Mouse (Mus musculus) intestine, embryonic 14.5 days (tissue): ENCODE results near the gene Emid1. TPM values are rescaled to one million over a fixed set of nuclear protein-coding genes. Genes with fewer than 3 reads are reported as not detected.
A peak's percentile ranks its signal among the peaks of the same experiment; 100 is the strongest.

ENCODE experiments used
- ATAC-seq: fragments of 200-750 bp; cut with Nextera tagmentation; replicated peaks from 2 replicates; pipeline ENCODE4 v1.8.0; 2017; ENCODE audit warnings: low read depth, moderate number of reproducible peaks, moderate TSS enrichment, moderate library complexity; ENCODE audit not compliant: low FRiP score, low TSS enrichment
- DNase-seq: peaks from one replicate; pipeline ENCODE4 v3.0.0-alpha.2; 2018; ENCODE audit warnings: low spot score
- H3K27ac ChIP-seq: fragments of 300-500 bp; sonication (generic); 2 replicates; pipeline ENCODE4 v1.5.1; 2014; ENCODE audit warnings: low read depth, mild to moderate bottlenecking, control low read depth
- H3K27me3 ChIP-seq: fragments of 300-500 bp; sonication (generic); replicated peaks from 2 replicates; pipeline ENCODE4 v1.6.1; 2014; ENCODE audit warnings: low read length, control low read depth; ENCODE audit not compliant: control insufficient read depth, insufficient read depth
- H3K36me3 ChIP-seq: fragments of 300-500 bp; sonication (generic); 2 replicates; pipeline ENCODE4 v1.6.1; 2014; ENCODE audit warnings: low read length, control low read depth; ENCODE audit not compliant: control insufficient read depth, insufficient read depth
- H3K4me1 ChIP-seq: fragments of 300-500 bp; sonication (generic); replicated peaks from 2 replicates; pipeline ENCODE4 v1.6.1; 2014; ENCODE audit warnings: low read length, control low read depth, mixed read lengths; ENCODE audit not compliant: control insufficient read depth, insufficient read depth
- H3K4me2 ChIP-seq: fragments of 300-500 bp; sonication (generic); 2 replicates; pipeline ENCODE4 v1.6.1; 2014; ENCODE audit warnings: low read length
- H3K4me3 ChIP-seq: fragments of 300-500 bp; sonication (generic); 2 replicates; pipeline ENCODE4 v1.5.1; 2014; ENCODE audit warnings: low read depth, low read length, control low read depth, mixed read lengths
- H3K9ac ChIP-seq: fragments of 300-500 bp; sonication (generic); 2 replicates; pipeline ENCODE4 v1.6.1; 2014; ENCODE audit warnings: mild to moderate bottlenecking, low read length
- H3K9me3 ChIP-seq: fragments of 300-500 bp; sonication (generic); 2 replicates; pipeline ENCODE4 v1.6.1; 2016; ENCODE audit warnings: low read length, control low read depth; ENCODE audit not compliant: control insufficient read depth
- WGBS: fragments of 180-500 bp; shearing (Covaris S2); extraction: QIAGEN DNeasy Blood & Tissue Kit; methylation state at CpG from one replicate; pipeline ENCODE4 v1.1.7; 2014; 5-methylcytosine and 5-hydroxymethylcytosine counted together
- polyA plus RNA-seq: library from polyadenylated mRNA; unstranded; fragments of >200 nt; fragmentation: Nextera tagmentation; extraction: Ambion mirVana; gene quantifications from 2 replicates; pipeline ENCODE4 v1.2.1, GENCODE M21; 2014

Emid1 gene
- polyA plus RNA-seq, 1 experiment from 2014 or later = 88.5 TPM

- no peaks in the 10 kb centered on the region for H3K27me3 ChIP-seq
- H3K4me2 ChIP-seq = no peak overlapping the region
- H3K4me3 ChIP-seq = no peak overlapping the region
- H3K36me3 ChIP-seq = 0 out of 2 replicates have a peak, but pooled peaks cover 4% of the 10 kb centered on the region
- ATAC-seq (peak; percentile 67), DNase-seq (peak; percentile 96)
- no peak overlapping the region for H3K27ac ChIP-seq
- no peak overlapping the region for H3K9ac ChIP-seq
- H3K9me3 ChIP-seq = no peaks in the 10 kb centered on the region
- no peaks in the 10 kb centered on the region for H3K4me1 ChIP-seq
- 26% methylated on average over 13 of the region's 13 CpGs for WGBS
Observed at GRCm38 (mm10) chr11:5114931-5115581, 37.0 kb downstream of the Emid1 start.

- Histone ChIP-seq H3K36me3 (0 out of 2 replicates have a peak, but pooled peaks cover 4% of the 10 kb centered on the region), H3K4me2 (no peak overlapping the region), H3K4me3 (no peak overlapping the region), H3K27me3 (no peaks in the 10 kb centered on the region), H3K4me1 (no peaks in the 10 kb centered on the region), H3K9me3 (no peaks in the 10 kb centered on the region), H3K9ac (no peak overlapping the region), H3K27ac (no peak overlapping the region)
- no peak for ATAC-seq
- WGBS = 80% methylated on average over 7 of the region's 7 CpGs
- no peak for DNase-seq
Observed at GRCm38 (mm10) chr11:5113645-5114044, 38.4 kb downstream of the Emid1 start.

GRCm38 (mm10) chr11:5109441-5109840 is 42.6 kb downstream of the Emid1 start:
- no peak overlapping the region for H3K9ac ChIP-seq
- ATAC-seq (no peak), DNase-seq (no peak)
- no peak overlapping the region for H3K27ac ChIP-seq
- no peaks in the 10 kb centered on the region for H3K27me3 ChIP-seq
- WGBS = 67% methylated on average over 8 of the region's 8 CpGs
- H3K9me3 ChIP-seq = no peaks in the 10 kb centered on the region
- H3K36me3 ChIP-seq = peaks cover 11% of the 10 kb centered on the region
- H3K4me3 ChIP-seq = no peak overlapping the region
- H3K4me1 ChIP-seq = no peaks in the 10 kb centered on the region
- no peak overlapping the region for H3K4me2 ChIP-seq

GRCm38 (mm10) chr11:5103986-5104509 is 48.0 kb downstream of the Emid1 start:
- no peak overlapping the region for H3K27ac ChIP-seq
- DNase-seq (no peak), ATAC-seq (no peak)
- H3K4me1 ChIP-seq = peaks cover 10% of the 10 kb centered on the region
- WGBS = 90% methylated on average over 4 of the region's 4 CpGs
- H3K36me3 ChIP-seq = peaks cover 22% of the 10 kb centered on the region
- no peak overlapping the region for H3K4me3 ChIP-seq
- H3K9ac ChIP-seq = no peak overlapping the region
- H3K27me3 ChIP-seq = no peaks in the 10 kb centered on the region
- H3K4me2 ChIP-seq = no peak overlapping the region
- no peaks in the 10 kb centered on the region for H3K9me3 ChIP-seq

GRCm38 (mm10) chr11:5102384-5102783 is 49.7 kb downstream of the Emid1 start:
- Histone ChIP-seq H3K9ac (no peak overlapping the region), H3K27me3 (no peaks in the 10 kb centered on the region), H3K9me3 (no peaks in the 10 kb centered on the region), H3K4me3 (no peak overlapping the region), H3K4me2 (no peak overlapping the region), H3K4me1 (peaks cover 12% of the 10 kb centered on the region), H3K36me3 (peaks cover 22% of the 10 kb centered on the region), H3K27ac (no peak overlapping the region)
- no peak for DNase-seq
- ATAC-seq = no peak
- WGBS = 92% methylated on average over 7 of the region's 7 CpGs

- 81% methylated on average over 6 of the region's 6 CpGs for WGBS
- H3K4me2 ChIP-seq = no peak overlapping the region
Observed at GRCm38 (mm10) chr11:5101641-5102040, 50.4 kb downstream of the Emid1 start.

GRCm38 (mm10) chr11:5100801-5101200 is 51.3 kb downstream of the Emid1 start:
- H3K9me3 ChIP-seq = no peaks in the 10 kb centered on the region
- ATAC-seq (no peak), DNase-seq (no peak)
- peaks cover 22% of the 10 kb centered on the region for H3K36me3 ChIP-seq
- H3K27me3 ChIP-seq = no peaks in the 10 kb centered on the region
- H3K9ac ChIP-seq = no peak overlapping the region
- H3K27ac ChIP-seq = no peak overlapping the region
- H3K4me2 ChIP-seq = peak overlapping the region; percentile 93
- H3K4me1 ChIP-seq = peaks cover 25% of the 10 kb centered on the region
- WGBS = 43% methylated on average over 5 of the region's 5 CpGs
- peak overlapping the region; percentile 99; the same call in 1 of the 2 replicates for H3K4me3 ChIP-seq

More at GRCm38 (mm10) chr11:5101641-5102040, 50.4 kb downstream of the Emid1 start:
- no peak for DNase-seq
- no peak overlapping the region for H3K9ac ChIP-seq
- H3K36me3 ChIP-seq = peaks cover 22% of the 10 kb centered on the region
- H3K27me3 ChIP-seq = no peaks in the 10 kb centered on the region
- no peaks in the 10 kb centered on the region for H3K9me3 ChIP-seq
- H3K4me3 ChIP-seq = no peak overlapping the region
- no peak for ATAC-seq
- H3K4me1 ChIP-seq = peaks cover 19% of the 10 kb centered on the region
- no peak overlapping the region for H3K27ac ChIP-seq

GRCm38 (mm10) chr11:5100283-5100682 is 51.8 kb downstream of the Emid1 start:
- DNase-seq = no peak
- WGBS = under 1% methylated on average over 7 of the region's 7 CpGs
- no peaks in the 10 kb centered on the region for H3K9me3 ChIP-seq
- no peaks in the 10 kb centered on the region for H3K27me3 ChIP-seq
- H3K27ac ChIP-seq = peak overlapping the region; percentile 99
- peaks cover 25% of the 10 kb centered on the region for H3K4me1 ChIP-seq
- peak overlapping the region; percentile 93 for H3K4me2 ChIP-seq
- H3K9ac ChIP-seq = peak overlapping the region; percentile 100
- H3K4me3 ChIP-seq = peak overlapping the region; percentile 99
- no peak for ATAC-seq
- peaks cover 19% of the 10 kb centered on the region for H3K36me3 ChIP-seq
